ENCODE assay signal across 18 mouse cellular contexts in genomic region chr19:14426920-14427319, GRCm38 (mm10).
A peak's percentile ranks its signal among the peaks of the same experiment; 100 is the strongest.
DNase-seq lines count a peak whose midpoint lies in the region; ATAC-seq and TF ChIP-seq lines count a peak whose summit lies in the region.
"Had no signal": no experiment of that assay in that cellular context is flagged by ENCODE, and none has a peak within 500 bp of the region (broad histone marks: within the 10 kb centered on the region; RNA-seq: fewer than 3 reads in every experiment).

No protein-coding gene starts in this region.

- H3K4me3 ChIP-seq in hindbrain, embryonic 12.5 days = no peak overlapping the region
- no peak overlapping the region for H3K4me3 ChIP-seq in hindbrain, postnatal 0 days (ENCODE audit: low read length)
- no peak overlapping the region for H3K4me3 ChIP-seq in midbrain, embryonic 13.5 days (replicated peaks)
- no peak overlapping the region for H3K4me3 ChIP-seq in midbrain, embryonic 14.5 days (replicated peaks; ENCODE audit: low read depth, low read length)
- 0 out of 2 replicates have a peak overlapping the region, but pooled peaks have one; percentile 9 for H3K4me3 ChIP-seq in limb, embryonic 10.5 days
- no peak overlapping the region for H3K4me3 ChIP-seq in neural tube, embryonic 15.5 days (replicated peaks)
- H3K4me3 ChIP-seq: embryonic facial prominence, embryonic 15.5 days; liver, embryonic 13.5 days had no signal

- H3K36me3 ChIP-seq in hindbrain, embryonic 12.5 days = no peaks in the 10 kb centered on the region
- no peaks in the 10 kb centered on the region for H3K36me3 ChIP-seq in hindbrain, postnatal 0 days (ENCODE audit: insufficient read depth, low read length)
- H3K36me3 ChIP-seq in midbrain, embryonic 13.5 days = no peaks in the 10 kb centered on the region
- H3K36me3 ChIP-seq in midbrain, embryonic 14.5 days (ENCODE audit: control insufficient read depth, insufficient read depth, low read length) = no peaks in the 10 kb centered on the region
- H3K36me3 ChIP-seq in limb, embryonic 10.5 days = no peaks in the 10 kb centered on the region
- no peaks in the 10 kb centered on the region for H3K36me3 ChIP-seq in neural tube, embryonic 15.5 days
- H3K36me3 ChIP-seq: embryonic facial prominence, embryonic 15.5 days; liver, embryonic 13.5 days had no signal

- 64% methylated on average over 6 of the region's 6 CpGs for WGBS in hindbrain, embryonic 12.5 days
- whole genome bisulfite sequencing in hindbrain, postnatal 0 days = 25% methylated on average over 6 of the region's 6 CpGs
- WGBS in midbrain, embryonic 13.5 days = 53% methylated on average over 6 of the region's 6 CpGs
- WGBS in midbrain, embryonic 14.5 days = 47% methylated on average over 6 of the region's 6 CpGs
- 58% methylated on average over 6 of the region's 6 CpGs for WGBS in limb, embryonic 10.5 days
- 27% methylated on average over 6 of the region's 6 CpGs for WGBS in neural tube, embryonic 15.5 days

- peaks cover 11% of the 10 kb centered on the region for H3K4me1 ChIP-seq in hindbrain, embryonic 12.5 days
- H3K4me1 ChIP-seq in hindbrain, postnatal 0 days (ENCODE audit: insufficient read depth, low read length) = no peaks in the 10 kb centered on the region
- H3K4me1 ChIP-seq in midbrain, embryonic 13.5 days (replicated peaks) = 0 out of 2 replicates have a peak, but pooled peaks cover 7% of the 10 kb centered on the region
- H3K4me1 ChIP-seq in midbrain, embryonic 14.5 days (ENCODE audit: control insufficient read depth, insufficient read depth, low read length) = 0 out of 2 replicates have a peak, but pooled peaks cover 5% of the 10 kb centered on the region
- H3K4me1 ChIP-seq in limb, embryonic 10.5 days = peaks cover 37% of the 10 kb centered on the region
- peaks cover 7% of the 10 kb centered on the region; the same call in 1 of the 2 replicates for H3K4me1 ChIP-seq in neural tube, embryonic 15.5 days
- H3K4me1 ChIP-seq: embryonic facial prominence, embryonic 15.5 days had no signal

- H3K4me2 ChIP-seq in hindbrain, embryonic 12.5 days (replicated peaks) = no peak overlapping the region
- H3K4me2 ChIP-seq in hindbrain, postnatal 0 days (ENCODE audit: low read depth, low read length) = no peak overlapping the region
- no peak overlapping the region for H3K4me2 ChIP-seq in midbrain, embryonic 13.5 days (replicated peaks)
- H3K4me2 ChIP-seq in midbrain, embryonic 14.5 days (ENCODE audit: low read length) = no peak overlapping the region
- no peak overlapping the region for H3K4me2 ChIP-seq in neural tube, embryonic 15.5 days
- H3K4me2 ChIP-seq: embryonic facial prominence, embryonic 15.5 days; liver, embryonic 13.5 days; lung, embryonic 14.5 days had no signal

- H3K27ac ChIP-seq in hindbrain, embryonic 12.5 days = no peak overlapping the region
- H3K27ac ChIP-seq in hindbrain, postnatal 0 days = no peak overlapping the region
- H3K27ac ChIP-seq in midbrain, embryonic 13.5 days = no peak overlapping the region
- no peak overlapping the region for H3K27ac ChIP-seq in midbrain, embryonic 14.5 days (replicated peaks; ENCODE audit: low read depth, low read length)
- H3K27ac ChIP-seq in limb, embryonic 10.5 days = peak overlapping the region; percentile 4; the same call in 1 of the 2 replicates
- H3K27ac ChIP-seq in neural tube, embryonic 15.5 days (replicated peaks) = no peak overlapping the region
- H3K27ac ChIP-seq: embryonic facial prominence, embryonic 15.5 days; liver, embryonic 13.5 days had no signal

- peak; percentile 56; the same call in 1 of the 2 replicates for ATAC-seq in hindbrain, embryonic 12.5 days (ENCODE audit: low FRiP score)
- no peak for ATAC-seq in hindbrain, postnatal 0 days
- ATAC-seq in midbrain, embryonic 13.5 days = 0 out of 2 replicates have a peak, but pooled peaks have one; percentile 48
- ATAC-seq in midbrain, embryonic 14.5 days (ENCODE audit: low FRiP score, low TSS enrichment) = no peak
- ATAC-seq in neural tube, embryonic 15.5 days (ENCODE audit: low FRiP score) = peak; percentile 47
- ATAC-seq: inflammation-experienced regulatory T-cells, adult 6 months had no signal

- TF ChIP-seq CTCF in hindbrain, postnatal 0 days (IDR thresholded peaks at IDR 0.05; ENCODE audit: low read depth) = no peak

- DNase-seq in hindbrain, postnatal 0 days (ENCODE audit: low spot score) = no peak
- DNase-seq in midbrain, embryonic 14.5 days = no peak
- no peak for DNase-seq in limb, embryonic 10.5 days (ENCODE audit: low spot score)
- no peak for DNase-seq in left cerebral cortex, adult 8-10 months (ENCODE audit: low spot score in 2 of 2)
- DNase-seq: cerebellum, adult 2 months; cerebellum, postnatal 36 days; gastrocnemius, postnatal 36 days; liver, embryonic 13.5 days; lung, embryonic 14.5 days; lung, postnatal 4 days; right cerebral cortex, adult 18-20 months; spleen, adult 18-20 months; thymus, postnatal 36 days had no signal

- H3K27me3 ChIP-seq in hindbrain, embryonic 12.5 days = no peaks in the 10 kb centered on the region
- H3K27me3 ChIP-seq in hindbrain, postnatal 0 days (ENCODE audit: insufficient read depth, low read length) = no peaks in the 10 kb centered on the region
- no peaks in the 10 kb centered on the region; the same call in 1 of the 2 replicates for H3K27me3 ChIP-seq in midbrain, embryonic 13.5 days
- H3K27me3 ChIP-seq in midbrain, embryonic 14.5 days (ENCODE audit: control insufficient read depth, insufficient read depth, low read length) = no peaks in the 10 kb centered on the region
- no peaks in the 10 kb centered on the region for H3K27me3 ChIP-seq in limb, embryonic 10.5 days (ENCODE audit: low read depth, poor library complexity, severe bottlenecking)
- no peaks in the 10 kb centered on the region for H3K27me3 ChIP-seq in neural tube, embryonic 15.5 days (replicated peaks)
- H3K27me3 ChIP-seq: embryonic facial prominence, embryonic 15.5 days; liver, embryonic 13.5 days had no signal

- no peaks in the 10 kb centered on the region for H3K9me3 ChIP-seq in hindbrain, embryonic 12.5 days (replicated peaks)
- H3K9me3 ChIP-seq in hindbrain, postnatal 0 days (ENCODE audit: low read length) = no peaks in the 10 kb centered on the region
- H3K9me3 ChIP-seq in midbrain, embryonic 13.5 days = no peaks in the 10 kb centered on the region
- H3K9me3 ChIP-seq in midbrain, embryonic 14.5 days (ENCODE audit: control insufficient read depth, low read length) = no peaks in the 10 kb centered on the region
- H3K9me3 ChIP-seq in limb, embryonic 10.5 days (replicated peaks) = no peaks in the 10 kb centered on the region
- H3K9me3 ChIP-seq in neural tube, embryonic 15.5 days (replicated peaks) = no peaks in the 10 kb centered on the region
- H3K9me3 ChIP-seq: embryonic facial prominence, embryonic 15.5 days; liver, embryonic 13.5 days had no signal

- H3K9ac ChIP-seq in hindbrain, embryonic 12.5 days = no peak overlapping the region
- H3K9ac ChIP-seq in hindbrain, postnatal 0 days (replicated peaks; ENCODE audit: low read length) = no peak overlapping the region
- H3K9ac ChIP-seq in midbrain, embryonic 13.5 days (replicated peaks) = no peak overlapping the region
- H3K9ac ChIP-seq in midbrain, embryonic 14.5 days (replicated peaks; ENCODE audit: low read length) = no peak overlapping the region
- no peak overlapping the region for H3K9ac ChIP-seq in neural tube, embryonic 15.5 days (replicated peaks)
- H3K9ac ChIP-seq: embryonic facial prominence, embryonic 15.5 days; liver, embryonic 13.5 days; lung, embryonic 14.5 days had no signal

Comparison
In these comparisons a context has a peak if more than half of its experiments do, and no peak if none do; other contexts are left out.
1. ATAC-seq: peak in hindbrain, embryonic 12.5 days (single experiment), midbrain, embryonic 13.5 days (single experiment) and neural tube, embryonic 15.5 days (single experiment); none in hindbrain, postnatal 0 days (single experiment) and midbrain, embryonic 14.5 days (single experiment).